Mouse (Mus musculus): ENCODE measurements around the gene Thbs4.

Thbs4 gene

GRCm38 (mm10) chr13:92794462-92795214 lies at the start of gene Thbs4:
Gene Thbs4, minus strand, starts transcription at chr13:92794818.
- no peak for TF ChIP-seq GATA4 (IDR thresholded peaks at IDR 0.05; ENCODE audit: insufficient replicate concordance, low read length)

GRCm38 (mm10) chr13:92833162-92833561 lies 38.5 kb upstream of the Thbs4 start:
- TF ChIP-seq GATA4 (IDR thresholded peaks at IDR 0.05; ENCODE audit: insufficient replicate concordance, low read length) = no peak

GRCm38 (mm10) chr13:92828820-92829219 lies 34.2 kb upstream of the Thbs4 start:
- TF ChIP-seq GATA4 (IDR thresholded peaks at IDR 0.05; ENCODE audit: insufficient replicate concordance, low read length) = no peak

GRCm38 (mm10) chr13:92817357-92817756 lies 22.7 kb upstream of the Thbs4 start:
- TF ChIP-seq GATA4 (IDR thresholded peaks at IDR 0.05; ENCODE audit: insufficient replicate concordance, low read length) = no peak

- no peak for TF ChIP-seq GATA4 (IDR thresholded peaks at IDR 0.05; ENCODE audit: insufficient replicate concordance, low read length)
Measured at GRCm38 (mm10) chr13:92816329-92816728, 21.7 kb upstream of the Thbs4 start.

GRCm38 (mm10) chr13:92807849-92808248 lies 13.2 kb upstream of the Thbs4 start:
- TF ChIP-seq GATA4 (IDR thresholded peaks at IDR 0.05; ENCODE audit: insufficient replicate concordance, low read length) = no peak

- no peak for TF ChIP-seq GATA4 (IDR thresholded peaks at IDR 0.05; ENCODE audit: insufficient replicate concordance, low read length)
Measured at GRCm38 (mm10) chr13:92806785-92807184, 12.2 kb upstream of the Thbs4 start.

GRCm38 (mm10) chr13:92799306-92799925 lies 4.8 kb upstream of the Thbs4 start:
- no peak for TF ChIP-seq GATA4 (IDR thresholded peaks at IDR 0.05; ENCODE audit: insufficient replicate concordance, low read length)

GRCm38 (mm10) chr13:92798830-92799229 lies 4.2 kb upstream of the Thbs4 start:
- no peak for TF ChIP-seq GATA4 (IDR thresholded peaks at IDR 0.05; ENCODE audit: insufficient replicate concordance, low read length)

GRCm38 (mm10) chr13:92793636-92794035 lies 982 bp downstream of the Thbs4 start:
- no peak for TF ChIP-seq GATA4 (IDR thresholded peaks at IDR 0.05; ENCODE audit: insufficient replicate concordance, low read length)

GRCm38 (mm10) chr13:92791474-92791873 lies 3.1 kb downstream of the Thbs4 start:
- TF ChIP-seq GATA4 (IDR thresholded peaks at IDR 0.05; ENCODE audit: insufficient replicate concordance, low read length) = no peak

- TF ChIP-seq GATA4 (IDR thresholded peaks at IDR 0.05; ENCODE audit: insufficient replicate concordance, low read length) = no peak
Measured at GRCm38 (mm10) chr13:92784311-92784710, 10.3 kb downstream of the Thbs4 start.

GRCm38 (mm10) chr13:92783551-92783950 lies 11.1 kb downstream of the Thbs4 start:
- no peak for TF ChIP-seq GATA4 (IDR thresholded peaks at IDR 0.05; ENCODE audit: insufficient replicate concordance, low read length)

- TF ChIP-seq GATA4 (IDR thresholded peaks at IDR 0.05; ENCODE audit: insufficient replicate concordance, low read length) = no peak
Measured at GRCm38 (mm10) chr13:92780927-92781326, 13.7 kb downstream of the Thbs4 start.

- no peak for TF ChIP-seq GATA4 (IDR thresholded peaks at IDR 0.05; ENCODE audit: insufficient replicate concordance, low read length)
Measured at GRCm38 (mm10) chr13:92780076-92780475, 14.5 kb downstream of the Thbs4 start.

- TF ChIP-seq GATA4 (IDR thresholded peaks at IDR 0.05; ENCODE audit: insufficient replicate concordance, low read length) = no peak
Measured at GRCm38 (mm10) chr13:92778642-92779041, 16.0 kb downstream of the Thbs4 start.

- no peak for TF ChIP-seq GATA4 (IDR thresholded peaks at IDR 0.05; ENCODE audit: insufficient replicate concordance, low read length)
Measured at GRCm38 (mm10) chr13:92775916-92776315, 18.7 kb downstream of the Thbs4 start.

All from liver, adult (tissue).